Comparison of ENCODE assay signal across 26 mouse cellular contexts in genomic region chr9:41570262-41570661, GRCm38 (mm10).
"Had no signal": no experiment of that assay in that cellular context is flagged by ENCODE, and none has a peak within 500 bp of the region (broad histone marks: within the 10 kb centered on the region; RNA-seq: fewer than 3 reads in every experiment).

No protein-coding gene starts in this region.

- H3K4me1 ChIP-seq: embryonic facial prominence, embryonic 10.5 days; embryonic facial prominence, embryonic 15.5 days; forebrain, embryonic 13.5 days; forebrain, embryonic 15.5 days had no signal

- H3K4me2 ChIP-seq: embryonic facial prominence, embryonic 12.5 days; embryonic facial prominence, embryonic 13.5 days; embryonic facial prominence, embryonic 15.5 days; forebrain, embryonic 12.5 days; forebrain, embryonic 13.5 days; forebrain, embryonic 15.5 days had no signal

- H3K36me3 ChIP-seq: embryonic facial prominence, embryonic 10.5 days; embryonic facial prominence, embryonic 12.5 days; embryonic facial prominence, embryonic 15.5 days; forebrain, embryonic 10.5 days; forebrain, embryonic 12.5 days; forebrain, embryonic 15.5 days had no signal

- H3K9me3 ChIP-seq: embryonic facial prominence, embryonic 10.5 days; embryonic facial prominence, embryonic 12.5 days; embryonic facial prominence, embryonic 13.5 days; embryonic facial prominence, embryonic 15.5 days; forebrain, embryonic 10.5 days; forebrain, embryonic 12.5 days; forebrain, embryonic 13.5 days; forebrain, embryonic 15.5 days had no signal

- ATAC-seq: forebrain, embryonic 13.5 days; forebrain, embryonic 14.5 days; forebrain, embryonic 15.5 days; forebrain, embryonic 16.5 days; forebrain, postnatal 0 days had no signal

- H3K9ac ChIP-seq: embryonic facial prominence, embryonic 12.5 days; embryonic facial prominence, embryonic 13.5 days; embryonic facial prominence, embryonic 15.5 days; forebrain, embryonic 12.5 days; forebrain, embryonic 13.5 days; forebrain, embryonic 15.5 days; forebrain, postnatal 0 days had no signal

- DNase-seq: cerebellum, adult 9-10 months; cerebellum, adult 9-11 months; cerebellum, postnatal 10 days; cerebellum, postnatal 14 days; cerebellum, postnatal 25 days; cerebellum, postnatal 36 days; embryo, embryonic 11 days; forebrain, postnatal 0 days; gastrocnemius, adult 2 months; gastrocnemius, postnatal 10 days; gastrocnemius, postnatal 14 days; gastrocnemius, postnatal 25 days; gastrocnemius, postnatal 36 days; heart, adult 18-20 months; heart, adult 2 months had no signal

- H3K4me3 ChIP-seq: embryonic facial prominence, embryonic 10.5 days; embryonic facial prominence, embryonic 12.5 days; embryonic facial prominence, embryonic 13.5 days; embryonic facial prominence, embryonic 15.5 days; erythroblast, embryonic 14.5 days; forebrain, embryonic 10.5 days; forebrain, embryonic 12.5 days; forebrain, embryonic 13.5 days; forebrain, embryonic 15.5 days; gastrocnemius, adult 2 months; heart, adult 2 months had no signal

- H3K27me3 ChIP-seq: embryonic facial prominence, embryonic 12.5 days; embryonic facial prominence, embryonic 13.5 days; embryonic facial prominence, embryonic 15.5 days; forebrain, embryonic 12.5 days; forebrain, embryonic 13.5 days; forebrain, embryonic 15.5 days had no signal

- H3K27ac ChIP-seq: embryonic facial prominence, embryonic 10.5 days; embryonic facial prominence, embryonic 12.5 days; embryonic facial prominence, embryonic 13.5 days; embryonic facial prominence, embryonic 15.5 days; forebrain, embryonic 10.5 days; forebrain, embryonic 12.5 days; forebrain, embryonic 13.5 days; forebrain, embryonic 15.5 days; gastrocnemius, adult 2 months; heart, adult 2 months had no signal
